ENCODE assay signal across 26 mouse cellular contexts in the genomic region with DNA sequence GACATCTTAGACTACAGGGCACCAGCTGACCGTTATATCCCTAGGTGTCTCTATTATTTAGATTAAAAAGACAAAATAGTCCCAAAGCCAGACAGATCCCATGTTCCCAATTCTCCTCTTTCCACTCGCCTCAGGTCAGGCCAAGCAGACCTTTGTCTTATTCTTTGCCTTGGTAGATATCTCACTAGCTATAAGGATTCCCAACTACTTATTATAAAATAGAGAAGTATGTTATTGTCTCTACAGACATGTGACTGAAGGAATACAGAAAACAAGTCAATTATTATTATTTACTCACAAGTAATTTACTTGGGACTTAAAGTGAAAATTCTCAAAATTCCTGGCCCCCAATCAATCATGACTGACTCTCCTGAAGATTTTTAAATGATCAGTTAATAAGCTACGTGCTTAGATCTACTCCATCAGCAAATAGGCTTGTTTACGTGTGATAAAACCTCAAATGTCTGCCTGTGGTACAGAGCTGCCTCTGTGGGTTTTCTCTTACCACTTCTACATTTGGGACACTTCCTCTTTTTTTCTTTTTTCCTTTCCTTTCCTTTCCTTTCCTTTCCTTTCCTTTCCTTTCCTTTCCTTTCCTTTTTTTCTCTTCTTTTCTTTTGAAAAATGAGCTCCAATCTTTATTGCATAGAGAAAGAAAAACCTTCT.
A peak's percentile ranks its signal among the peaks of the same experiment; 100 is the strongest.
DNase-seq lines count a peak whose midpoint lies in the region; ATAC-seq and TF ChIP-seq lines count a peak whose summit lies in the region.
"Had no signal": no experiment of that assay in that cellular context is flagged by ENCODE, and none has a peak within 500 bp of the region (broad histone marks: within the 10 kb centered on the region; RNA-seq: fewer than 3 reads in every experiment).

No protein-coding gene starts in this region.

- H3K27ac ChIP-seq in CH12.LX (ENCODE audit: insufficient read depth, low read depth) = no peak overlapping the region
- no peak overlapping the region for H3K27ac ChIP-seq in heart, embryonic 10.5 days
- no peak overlapping the region for H3K27ac ChIP-seq in hindbrain, embryonic 12.5 days
- H3K27ac ChIP-seq: embryonic facial prominence, embryonic 10.5 days; embryonic facial prominence, embryonic 12.5 days; forebrain, embryonic 13.5 days; forebrain, embryonic 15.5 days had no signal

- no peak for TF ChIP-seq RAD21 in CH12.LX (IDR thresholded peaks at IDR 0.05; ENCODE audit: low read depth, low read length)

- TF ChIP-seq CTCF in CH12.LX (conservative IDR thresholded peaks at IDR 0.05 in 1 of 2, IDR thresholded peaks at IDR 0.05 in 1 of 2; ENCODE audit: low read depth in 2 of 2, low read length in 2 of 2) = no peak

- H3K4me3 ChIP-seq in CH12.LX (replicated peaks in 1 of 3; ENCODE audit: low read depth in 2 of 3, low read length in 2 of 3, poor library complexity in 1 of 3) = no peak overlapping the region
- no peak overlapping the region for H3K4me3 ChIP-seq in heart, embryonic 10.5 days
- no peak overlapping the region for H3K4me3 ChIP-seq in hindbrain, embryonic 12.5 days
- H3K4me3 ChIP-seq: embryonic facial prominence, embryonic 10.5 days; embryonic facial prominence, embryonic 12.5 days; forebrain, embryonic 13.5 days; forebrain, embryonic 15.5 days had no signal

- dilution Hi-C loops in CH12.LX (cut with MboI; ENCODE audit: extremely low pct_ligation_motif_present, extremely low pct_unique_long_range_greater_than_20kb, low sequenced_read_pairs) = no loop called here

- H3K9ac ChIP-seq in CH12.LX (ENCODE audit: insufficient read depth, low read depth) = no peak overlapping the region
- H3K9ac ChIP-seq in hindbrain, embryonic 12.5 days = no peak overlapping the region
- H3K9ac ChIP-seq: embryonic facial prominence, embryonic 12.5 days; forebrain, embryonic 13.5 days; forebrain, embryonic 15.5 days; forebrain, postnatal 0 days had no signal

- peak; percentile 97 for ATAC-seq in common myeloid progenitor, adult 5-6 weeks (replicated peaks; ENCODE audit: low read depth, poor library complexity, severe bottlenecking)
- peak; percentile 76 to 82; a peak in 3 of 4 replicates for ATAC-seq in hematopoietic stem cell, adult 5-6 weeks (replicated peaks in 1 of 2; ENCODE audit: insufficient read depth in 1 of 2, low FRiP score in 2 of 2, low TSS enrichment in 1 of 2, low read depth in 1 of 2, poor library complexity in 2 of 2, severe bottlenecking in 2 of 2)
- ATAC-seq in megakaryocyte progenitor cell, adult 5-6 weeks (replicated peaks; ENCODE audit: poor library complexity) = peak; percentile 83
- no peak for ATAC-seq in hindbrain, embryonic 12.5 days (ENCODE audit: low FRiP score)
- ATAC-seq: activated CD4-positive, CD25-positive, alpha-beta regulatory T cell, adult 4 months; CD4-positive, CD25-positive, alpha-beta regulatory T cell, adult 4 months; forebrain, embryonic 13.5 days; forebrain, embryonic 15.5 days; forebrain, postnatal 0 days; Patski had no signal

- no peaks in the 10 kb centered on the region for H3K79me2 ChIP-seq in CH12.LX (replicated peaks; ENCODE audit: control insufficient read depth, extremely low read depth, insufficient read depth, poor library complexity, severe bottlenecking)

- 81% methylated on average over 4 of the region's 4 CpGs for WGBS in heart, embryonic 10.5 days
- 91% methylated on average over 4 of the region's 4 CpGs for WGBS in hindbrain, embryonic 12.5 days

- H3K27me3 ChIP-seq in CH12.LX (replicated peaks) = no peaks in the 10 kb centered on the region
- H3K27me3 ChIP-seq in heart, embryonic 10.5 days (ENCODE audit: insufficient read depth, poor library complexity, severe bottlenecking) = no peaks in the 10 kb centered on the region
- H3K27me3 ChIP-seq in hindbrain, embryonic 12.5 days = no peaks in the 10 kb centered on the region
- H3K27me3 ChIP-seq: embryonic facial prominence, embryonic 12.5 days; forebrain, embryonic 13.5 days; forebrain, embryonic 15.5 days had no signal

- H3K4me2 ChIP-seq in CH12.LX (ENCODE audit: insufficient read depth, low read depth, poor library complexity, severe bottlenecking) = no peak overlapping the region
- no peak overlapping the region for H3K4me2 ChIP-seq in hindbrain, embryonic 12.5 days (replicated peaks)
- H3K4me2 ChIP-seq: embryonic facial prominence, embryonic 12.5 days; forebrain, embryonic 13.5 days; forebrain, embryonic 15.5 days had no signal

- H3K36me3 ChIP-seq in CH12.LX (replicated peaks in 1 of 2; ENCODE audit: control insufficient read depth in 1 of 2, insufficient read depth in 1 of 2, low read length in 1 of 2) = no peaks in the 10 kb centered on the region
- no peaks in the 10 kb centered on the region for H3K36me3 ChIP-seq in heart, embryonic 10.5 days
- H3K36me3 ChIP-seq in hindbrain, embryonic 12.5 days = peaks cover 23% of the 10 kb centered on the region
- H3K36me3 ChIP-seq: embryonic facial prominence, embryonic 10.5 days; embryonic facial prominence, embryonic 12.5 days had no signal

- peaks cover 5 to 21% of the 10 kb centered on the region in 2 experiments; a peak in 3 of 4 replicates for H3K4me1 ChIP-seq in CH12.LX (ENCODE audit: control insufficient read depth in 1 of 2, insufficient read depth in 2 of 2)
- H3K4me1 ChIP-seq in heart, embryonic 10.5 days = no peaks in the 10 kb centered on the region
- no peaks in the 10 kb centered on the region for H3K4me1 ChIP-seq in hindbrain, embryonic 12.5 days
- H3K4me1 ChIP-seq: embryonic facial prominence, embryonic 10.5 days; embryonic facial prominence, embryonic 12.5 days; forebrain, embryonic 13.5 days; forebrain, embryonic 15.5 days had no signal

- no peak for TF ChIP-seq POLR2A in CH12.LX (IDR thresholded peaks at IDR 0.05; ENCODE audit: low read depth, low read length)

- DNase-seq in CH12.LX (ENCODE audit: extremely low read depth) = no peak
- no peak for DNase-seq in left cerebral cortex, postnatal 4 days
- no peak for DNase-seq in heart, embryonic 10.5 days (ENCODE audit: low spot score)
- DNase-seq in adrenal gland, adult 18-20 months (ENCODE audit: low spot score in 2 of 2) = no peak
- DNase-seq: adrenal gland, adult 2 months; adrenal gland, postnatal 10 days; adrenal gland, postnatal 25 days; B cell, adult 2 months; cerebellum, adult 11 months; cerebellum, adult 18-20 months; cerebellum, adult 8-10 months; cerebellum, adult 9-11 months; cerebellum, postnatal 14 days; cerebellum, postnatal 36 days; forebrain, postnatal 0 days had no signal

- TF ChIP-seq EP300 in CH12.LX (IDR thresholded peaks at IDR 0.05; ENCODE audit: low read length) = peak; percentile 48

- H3K9me3 ChIP-seq in CH12.LX (replicated peaks; ENCODE audit: low read length) = no peaks in the 10 kb centered on the region
- H3K9me3 ChIP-seq in heart, embryonic 10.5 days = no peaks in the 10 kb centered on the region
- H3K9me3 ChIP-seq in hindbrain, embryonic 12.5 days (replicated peaks) = no peaks in the 10 kb centered on the region
- H3K9me3 ChIP-seq: embryonic facial prominence, embryonic 10.5 days; embryonic facial prominence, embryonic 12.5 days; forebrain, embryonic 13.5 days; forebrain, embryonic 15.5 days had no signal

- in situ Hi-C loops in CH12.LX (cut with MboI; ENCODE audit: low pct_ligation_motif_present, low pct_unique_long_range_greater_than_20kb, low sequenced_read_pairs) = no loop called here

- intact Hi-C loops in left cerebral cortex, postnatal 4 days (cut with DNase I) = no loop called here

TF ChIP-seq in CH12.LX, 34 proteins besides CTCF, POLR2A, EP300 and RAD21:
- no peak for TF ChIP-seq NRF1 (IDR thresholded peaks at IDR 0.05; ENCODE audit: low read depth, low read length)
- no peak for TF ChIP-seq CHD2 (IDR thresholded peaks at IDR 0.05; ENCODE audit: low read length)
- no peak for TF ChIP-seq UBTF (IDR thresholded peaks at IDR 0.05; ENCODE audit: low read depth, low read length)
- TF ChIP-seq BHLHE40 (IDR thresholded peaks at IDR 0.05; ENCODE audit: low read depth, low read length) = peak; percentile 24; the same call in 1 of the 2 replicates
- TF ChIP-seq ZC3H11A (IDR thresholded peaks at IDR 0.05; ENCODE audit: low read depth, low read length) = no peak
